Mouse (Mus musculus) layer of hippocampus, postnatal 25 days (tissue): ENCODE results near the gene Dclre1b. TPM values are rescaled to one million over a fixed set of nuclear protein-coding genes. Genes with fewer than 3 reads are reported as not detected.

Experiments used
- DNase-seq, 2 experiments: peaks; one replicate each; pipeline ENCODE4 v3.0.0; 2022; ENCODE audit warnings: mixed read lengths in 2 of 2, low spot score in 1 of 2; ENCODE audit errors: extremely low spot score in 1 of 2
- total RNA-seq, 2 experiments: library from RNA; stranded (reverse); gene quantifications; 2 replicates each; pipeline ENCODE4 v1.2.3; 2021

Gene Dclre1b
- total RNA-seq, 2 experiments from 2014 or later = 8.5 to 9.3 TPM

- DNase-seq = no peak
Measured at GRCm38 (mm10) chr3:103777940-103778339, 31.3 kb downstream of the Dclre1b start.

- DNase-seq = no peak
Measured at GRCm38 (mm10) chr3:103774009-103774408, 35.2 kb downstream of the Dclre1b start.

GRCm38 (mm10) chr3:103773508-103773907, 35.7 kb downstream of the Dclre1b start:
- DNase-seq = no peak

- DNase-seq = no peak
Measured at GRCm38 (mm10) chr3:103772846-103773245, 36.4 kb downstream of the Dclre1b start.

GRCm38 (mm10) chr3:103771531-103772130, 37.6 kb downstream of the Dclre1b start:
- DNase-seq = no peak

- DNase-seq = no peak
Measured at GRCm38 (mm10) chr3:103766789-103767188, 42.5 kb downstream of the Dclre1b start.

GRCm38 (mm10) chr3:103759261-103759970, 49.8 kb downstream of the Dclre1b start:
- DNase-seq = no peak

GRCm38 (mm10) chr3:103758456-103758855, 50.8 kb downstream of the Dclre1b start:
- DNase-seq = no peak

- DNase-seq = no peak
Measured at GRCm38 (mm10) chr3:103756920-103757319, 52.3 kb downstream of the Dclre1b start.

- no peak for DNase-seq
Measured at GRCm38 (mm10) chr3:103755351-103755750, 53.9 kb downstream of the Dclre1b start.

- DNase-seq = no peak
Measured at GRCm38 (mm10) chr3:103751558-103751957, 57.7 kb downstream of the Dclre1b start.

Other genes starting within 250 kb of the Dclre1b start
- gene Syt6, start 234.2 kb downstream of the Dclre1b start, total RNA-seq = 1 to 10 TPM; 6.6 to 7.0 TPM
- under 1 TPM in 1 of 2 experiments, not detected in 1; 0.59 TPM for gene Atg4a-ps, start 163.4 kb downstream of the Dclre1b start, total RNA-seq
- 10 to 100 TPM; 12.5 to 15.0 TPM for gene Olfml3, start 71.4 kb downstream of the Dclre1b start, total RNA-seq
- gene Gm10964, start 70.1 kb downstream of the Dclre1b start, total RNA-seq = not detected
- gene Hipk1, start 17.9 kb downstream of the Dclre1b start, total RNA-seq = 100 to 1,000 TPM; 108 to 115 TPM
- gene Ap4b1, start 76 bp upstream of the Dclre1b start, total RNA-seq = 10 to 100 TPM; 15.3 to 18.6 TPM
- gene Gm43064, start 129 bp upstream of the Dclre1b start, total RNA-seq = under 1 TPM in 1 of 2 experiments, not detected in 1; 0.31 TPM
- 1 to 10 TPM; 1.5 to 1.6 TPM for gene Bcl2l15, start 23.2 kb upstream of the Dclre1b start, total RNA-seq
- gene Ptpn22, start 50.4 kb upstream of the Dclre1b start, total RNA-seq = under 1 TPM; 0.91 to 0.96 TPM
- 10 to 100 TPM; 20.0 to 20.3 TPM for gene Rsbn1, start 104.7 kb upstream of the Dclre1b start, total RNA-seq
- 10 to 100 TPM; 38.7 to 46.7 TPM for gene Phtf1, start 158.7 kb upstream of the Dclre1b start, total RNA-seq